Mouse (Mus musculus): ENCODE measurements around the gene Kdm8. TPM values are rescaled to one million over a fixed set of nuclear protein-coding genes. Genes with fewer than 3 reads are reported as not detected.

Kdm8 gene
- polyA plus RNA-seq, 1 experiment: 3.1 TPM

GRCm38 (mm10) chr7:125478391-125478984 is 34.0 kb downstream of the Kdm8 start:
- no peak overlapping the region for H3K27ac ChIP-seq (ENCODE audit: control insufficient read depth, insufficient read depth, low read depth, low read length)
- no peak overlapping the region for H3K4me3 ChIP-seq (ENCODE audit: control insufficient read depth, low read depth, low read length)
- H3K36me3 ChIP-seq (ENCODE audit: control insufficient read depth, insufficient read depth, low read length): no peaks in the 10 kb centered on the region; the same call in 1 of the 2 replicates
- H3K4me1 ChIP-seq (ENCODE audit: control insufficient read depth, insufficient read depth, low read length): peaks cover 2% of the 10 kb centered on the region; the same call in 1 of the 2 replicates
- no peaks in the 10 kb centered on the region for H3K27me3 ChIP-seq (ENCODE audit: control insufficient read depth, insufficient read depth, low read length)
- TF ChIP-seq POLR2A (IDR thresholded peaks at IDR 0.05; ENCODE audit: control insufficient read depth, low read depth, low read length) (no peak), CTCF (IDR thresholded peaks at IDR 0.05; ENCODE audit: control insufficient read depth, insufficient read depth, insufficient replicate concordance, low read depth, low read length) (no peak)

- Histone ChIP-seq H3K36me3 (ENCODE audit: control insufficient read depth, insufficient read depth, low read length) (no peaks in the 10 kb centered on the region; the same call in 1 of the 2 replicates), H3K4me1 (ENCODE audit: control insufficient read depth, insufficient read depth, low read length) (peaks cover 3% of the 10 kb centered on the region; the same call in 1 of the 2 replicates), H3K27me3 (ENCODE audit: control insufficient read depth, insufficient read depth, low read length) (no peaks in the 10 kb centered on the region), H3K27ac (ENCODE audit: control insufficient read depth, insufficient read depth, low read depth, low read length) (no peak overlapping the region), H3K4me3 (ENCODE audit: control insufficient read depth, low read depth, low read length) (no peak overlapping the region)
- TF ChIP-seq POLR2A (IDR thresholded peaks at IDR 0.05; ENCODE audit: control insufficient read depth, low read depth, low read length) (no peak), CTCF (IDR thresholded peaks at IDR 0.05; ENCODE audit: control insufficient read depth, insufficient read depth, insufficient replicate concordance, low read depth, low read length) (no peak)
These were observed 36.0 kb downstream of the Kdm8 start for GRCm38 (mm10) chr7:125480518-125480917.

- TF ChIP-seq CTCF (IDR thresholded peaks at IDR 0.05; ENCODE audit: control insufficient read depth, insufficient read depth, insufficient replicate concordance, low read depth, low read length) (no peak), POLR2A (IDR thresholded peaks at IDR 0.05; ENCODE audit: control insufficient read depth, low read depth, low read length) (no peak)
- Histone ChIP-seq H3K4me1 (ENCODE audit: control insufficient read depth, insufficient read depth, low read length) (peaks cover 3% of the 10 kb centered on the region; the same call in 1 of the 2 replicates), H3K27me3 (ENCODE audit: control insufficient read depth, insufficient read depth, low read length) (no peaks in the 10 kb centered on the region), H3K27ac (ENCODE audit: control insufficient read depth, insufficient read depth, low read depth, low read length) (no peak overlapping the region), H3K36me3 (ENCODE audit: control insufficient read depth, insufficient read depth, low read length) (no peaks in the 10 kb centered on the region; the same call in 1 of the 2 replicates), H3K4me3 (ENCODE audit: control insufficient read depth, low read depth, low read length) (no peak overlapping the region)
These were observed 37.9 kb downstream of the Kdm8 start for GRCm38 (mm10) chr7:125482339-125482738.

GRCm38 (mm10) chr7:125482886-125483285 is 38.4 kb downstream of the Kdm8 start:
- H3K27ac ChIP-seq (ENCODE audit: control insufficient read depth, insufficient read depth, low read depth, low read length): no peak overlapping the region
- no peak overlapping the region for H3K4me3 ChIP-seq (ENCODE audit: control insufficient read depth, low read depth, low read length)
- TF ChIP-seq CTCF (IDR thresholded peaks at IDR 0.05; ENCODE audit: control insufficient read depth, insufficient read depth, insufficient replicate concordance, low read depth, low read length) (no peak), POLR2A (IDR thresholded peaks at IDR 0.05; ENCODE audit: control insufficient read depth, low read depth, low read length) (no peak)
- H3K4me1 ChIP-seq (ENCODE audit: control insufficient read depth, insufficient read depth, low read length): peaks cover 3% of the 10 kb centered on the region; the same call in 1 of the 2 replicates
- no peaks in the 10 kb centered on the region for H3K27me3 ChIP-seq (ENCODE audit: control insufficient read depth, insufficient read depth, low read length)
- H3K36me3 ChIP-seq (ENCODE audit: control insufficient read depth, insufficient read depth, low read length): no peaks in the 10 kb centered on the region; the same call in 1 of the 2 replicates

GRCm38 (mm10) chr7:125484791-125485190 is 40.3 kb downstream of the Kdm8 start:
- TF ChIP-seq POLR2A (IDR thresholded peaks at IDR 0.05; ENCODE audit: control insufficient read depth, low read depth, low read length) (no peak), CTCF (IDR thresholded peaks at IDR 0.05; ENCODE audit: control insufficient read depth, insufficient read depth, insufficient replicate concordance, low read depth, low read length) (no peak)
- H3K27me3 ChIP-seq (ENCODE audit: control insufficient read depth, insufficient read depth, low read length): no peaks in the 10 kb centered on the region
- H3K27ac ChIP-seq (ENCODE audit: control insufficient read depth, insufficient read depth, low read depth, low read length): no peak overlapping the region
- H3K4me1 ChIP-seq (ENCODE audit: control insufficient read depth, insufficient read depth, low read length): peaks cover 3% of the 10 kb centered on the region
- no peak overlapping the region for H3K4me3 ChIP-seq (ENCODE audit: control insufficient read depth, low read depth, low read length)
- no peaks in the 10 kb centered on the region; the same call in 1 of the 2 replicates for H3K36me3 ChIP-seq (ENCODE audit: control insufficient read depth, insufficient read depth, low read length)

GRCm38 (mm10) chr7:125486121-125486630 is 41.7 kb downstream of the Kdm8 start:
- no peaks in the 10 kb centered on the region for H3K27me3 ChIP-seq (ENCODE audit: control insufficient read depth, insufficient read depth, low read length)
- no peak overlapping the region for H3K4me3 ChIP-seq (ENCODE audit: control insufficient read depth, low read depth, low read length)
- H3K4me1 ChIP-seq (ENCODE audit: control insufficient read depth, insufficient read depth, low read length): peaks cover 6% of the 10 kb centered on the region
- TF ChIP-seq POLR2A (IDR thresholded peaks at IDR 0.05; ENCODE audit: control insufficient read depth, low read depth, low read length): no peak
- no peak for TF ChIP-seq CTCF (IDR thresholded peaks at IDR 0.05; ENCODE audit: control insufficient read depth, insufficient read depth, insufficient replicate concordance, low read depth, low read length)
- no peaks in the 10 kb centered on the region for H3K36me3 ChIP-seq (ENCODE audit: control insufficient read depth, insufficient read depth, low read length)
- no peak overlapping the region for H3K27ac ChIP-seq (ENCODE audit: control insufficient read depth, insufficient read depth, low read depth, low read length)

- H3K36me3 ChIP-seq (ENCODE audit: control insufficient read depth, insufficient read depth, low read length): no peaks in the 10 kb centered on the region
- no peak overlapping the region for H3K27ac ChIP-seq (ENCODE audit: control insufficient read depth, insufficient read depth, low read depth, low read length)
- TF ChIP-seq CTCF (IDR thresholded peaks at IDR 0.05; ENCODE audit: control insufficient read depth, insufficient read depth, insufficient replicate concordance, low read depth, low read length) (no peak), POLR2A (IDR thresholded peaks at IDR 0.05; ENCODE audit: control insufficient read depth, low read depth, low read length) (no peak)
- H3K27me3 ChIP-seq (ENCODE audit: control insufficient read depth, insufficient read depth, low read length): no peaks in the 10 kb centered on the region
- H3K4me3 ChIP-seq (ENCODE audit: control insufficient read depth, low read depth, low read length): no peak overlapping the region
- peaks cover 6% of the 10 kb centered on the region for H3K4me1 ChIP-seq (ENCODE audit: control insufficient read depth, insufficient read depth, low read length)
These were observed 42.6 kb downstream of the Kdm8 start for GRCm38 (mm10) chr7:125487126-125487525.

All from testis, adult 2 months (tissue).